Mouse (Mus musculus) cerebellum, postnatal 10 days (tissue): ENCODE data around the gene Hoxc13.

Experiments
- DNase-seq, 2 experiments: peaks; one replicate each; pipeline ENCODE4 v3.0.0; 2021; ENCODE audit warnings: mixed read lengths in 2 of 2

Gene Hoxc13

DNA sequence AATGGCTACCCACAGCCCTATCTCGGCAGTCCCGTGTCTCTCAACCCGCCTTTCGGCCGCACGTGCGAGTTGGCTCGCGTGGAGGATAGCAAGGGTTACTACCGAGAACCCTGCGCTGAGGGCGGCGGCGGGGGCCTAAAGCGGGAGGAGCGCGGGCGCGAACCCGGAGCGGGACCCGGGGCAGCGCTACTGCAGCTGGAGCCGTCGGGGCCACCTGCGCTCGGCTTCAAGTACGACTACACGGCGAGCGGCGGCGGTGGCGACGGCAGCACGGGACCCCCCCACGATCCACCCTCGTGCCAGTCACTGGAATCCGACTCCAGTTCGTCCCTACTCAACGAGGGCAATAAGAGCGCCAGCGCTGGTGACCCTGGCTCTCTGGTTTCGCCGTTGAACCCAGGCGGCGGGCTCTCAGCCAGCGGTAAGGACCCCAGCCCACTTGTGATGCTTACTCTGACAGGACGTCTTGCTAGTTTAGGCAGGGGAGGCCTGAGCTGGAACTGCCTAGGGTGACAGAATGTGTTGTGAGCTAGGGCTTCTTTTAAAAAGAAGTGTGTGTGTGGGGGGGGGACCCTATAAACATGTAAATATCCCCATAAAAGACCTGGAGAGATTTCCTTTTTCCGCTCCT, 16.2 kb downstream of the Hoxc13 start:
- DNase-seq = no peak

DNA sequence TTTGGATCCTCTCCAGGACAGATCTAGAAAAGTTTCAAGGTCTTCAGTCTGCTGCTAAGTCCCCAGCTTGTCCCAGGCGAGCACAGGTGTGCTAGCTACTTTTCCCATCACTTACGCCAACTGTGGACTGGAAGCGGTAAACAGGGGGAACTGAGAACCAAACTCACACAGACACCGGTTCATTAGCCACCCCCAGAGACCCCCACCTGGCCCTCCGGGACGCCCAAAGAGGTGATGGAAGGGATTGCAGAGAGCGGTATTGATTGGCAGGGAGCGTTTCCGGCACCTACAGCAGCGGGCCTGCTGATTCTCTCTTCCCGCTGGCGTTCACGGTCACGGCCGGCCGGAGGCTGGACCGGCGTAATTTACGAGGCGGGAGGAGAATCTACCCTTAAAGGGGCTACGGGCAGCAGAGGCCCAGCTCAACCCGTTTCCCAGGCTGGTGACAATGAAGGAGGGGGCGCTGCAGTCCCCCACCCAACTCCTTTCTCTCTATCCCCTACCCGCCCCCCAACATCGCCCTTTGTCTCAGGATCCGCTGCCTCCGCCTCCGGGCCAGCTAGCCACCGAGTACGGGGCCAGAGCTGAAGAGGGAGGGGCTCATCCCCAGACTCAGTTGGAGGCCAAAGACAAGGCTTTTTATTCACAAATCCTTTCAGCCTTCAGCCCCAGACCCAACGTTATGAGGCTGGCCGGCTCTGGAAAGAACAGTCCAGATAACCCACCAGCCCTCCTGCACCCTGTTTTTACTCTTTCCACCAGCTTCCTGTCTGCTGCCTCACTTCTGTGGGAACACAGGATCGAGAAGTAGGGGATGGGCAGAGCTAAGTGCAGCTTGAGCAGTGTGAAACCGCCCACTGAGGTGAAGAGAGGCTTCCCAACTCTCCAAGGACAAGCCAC, 18.6 kb downstream of the Hoxc13 start:
- no peak for DNase-seq

DNA sequence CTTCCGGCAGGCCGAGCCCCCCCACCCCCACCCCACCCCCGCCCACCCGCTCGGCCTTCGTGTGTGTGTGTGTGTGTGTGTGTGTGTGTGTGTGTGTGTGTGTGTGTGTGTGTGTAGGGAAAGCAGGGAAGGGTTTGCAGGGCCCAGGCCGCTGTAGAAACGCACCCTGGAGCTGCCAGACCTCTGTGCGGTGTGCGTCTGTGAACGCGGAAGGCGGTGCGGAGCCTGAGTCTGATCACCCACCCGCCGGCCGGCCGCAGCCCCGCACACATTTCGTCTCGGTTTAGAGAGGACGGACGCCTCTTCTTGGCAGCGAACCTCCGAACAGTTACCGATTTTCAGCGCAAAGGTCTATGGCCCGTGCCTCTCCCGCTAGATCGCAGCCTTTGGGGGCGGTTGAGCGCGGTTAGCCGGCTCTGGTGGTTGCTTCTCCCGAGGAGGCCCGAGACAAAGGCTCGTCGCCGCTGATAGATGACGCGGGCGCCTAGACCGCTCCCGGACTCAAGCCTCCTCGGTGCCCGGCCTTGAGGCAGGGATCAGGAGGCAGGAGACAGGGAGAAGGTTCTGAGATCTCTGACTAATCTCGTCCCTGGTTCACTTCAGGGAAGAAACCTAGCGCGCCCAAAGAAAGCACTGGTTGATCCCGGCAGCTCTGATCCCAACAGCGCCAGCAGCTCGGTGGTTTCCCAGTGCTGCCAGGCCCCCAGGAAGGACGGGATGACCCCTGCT, 22.0 kb downstream of the Hoxc13 start:
- DNase-seq = peak in 1 of 2 experiments; percentile 17

DNA sequence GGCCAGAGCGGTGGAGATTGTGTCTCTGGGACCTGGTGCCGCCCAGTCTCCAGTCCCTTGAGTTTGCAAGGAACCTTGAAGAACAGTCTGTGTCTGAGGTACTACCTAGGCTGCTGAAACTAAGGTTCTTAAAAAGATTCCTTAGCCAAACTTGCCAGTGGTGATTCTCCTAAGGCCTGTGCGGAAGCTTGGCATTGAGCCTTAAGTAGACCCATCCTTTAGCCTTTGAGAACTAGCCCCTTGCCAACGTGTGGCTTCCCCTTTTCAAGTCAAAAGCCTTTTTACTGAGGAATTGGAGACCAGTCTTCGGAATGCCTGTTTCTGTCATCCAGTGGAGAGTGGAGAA, 22.5 kb downstream of the Hoxc13 start:
- DNase-seq = no peak

DNA sequence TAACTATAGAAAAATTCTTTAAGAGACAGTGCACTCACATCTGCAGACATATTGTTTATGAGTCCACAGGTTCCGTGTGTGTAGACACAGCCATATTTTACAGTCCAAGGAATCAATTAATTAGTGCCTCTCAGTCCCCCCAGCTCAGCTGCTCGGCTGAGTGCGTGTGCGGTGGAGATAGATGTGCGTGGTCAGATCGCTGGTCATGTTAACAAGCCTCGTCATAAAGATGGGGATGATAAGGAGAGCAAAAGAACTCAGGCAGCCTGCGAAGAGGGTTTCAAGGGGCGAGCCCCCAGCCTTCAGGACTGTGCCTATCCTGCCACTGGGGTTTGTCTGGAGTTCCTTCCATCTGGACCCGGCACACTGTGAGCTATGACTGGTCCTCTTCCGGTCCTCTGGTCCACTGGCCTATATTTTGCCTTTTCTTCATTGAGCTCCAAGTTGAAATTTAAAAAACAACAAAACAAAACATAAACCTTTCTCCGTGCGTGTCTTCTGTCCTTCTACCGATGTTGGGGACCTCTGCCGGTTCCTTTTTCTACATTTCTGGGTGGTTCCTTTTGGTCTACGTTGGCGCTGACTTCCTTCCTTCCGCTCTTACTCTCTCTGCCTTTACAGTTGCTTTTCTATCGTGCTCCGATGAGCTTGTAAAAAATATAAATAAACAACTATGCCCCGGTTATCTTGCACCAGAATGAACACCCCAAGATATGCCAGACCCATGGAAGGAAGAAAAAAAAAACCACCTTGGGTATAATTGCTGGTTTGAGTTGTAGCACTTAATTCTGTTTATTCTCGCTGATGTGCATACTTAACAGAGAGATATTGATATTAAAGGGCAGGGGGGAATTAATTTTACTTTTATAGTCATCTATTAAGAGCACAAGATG, 24.5 kb downstream of the Hoxc13 start:
- no peak for DNase-seq

DNA sequence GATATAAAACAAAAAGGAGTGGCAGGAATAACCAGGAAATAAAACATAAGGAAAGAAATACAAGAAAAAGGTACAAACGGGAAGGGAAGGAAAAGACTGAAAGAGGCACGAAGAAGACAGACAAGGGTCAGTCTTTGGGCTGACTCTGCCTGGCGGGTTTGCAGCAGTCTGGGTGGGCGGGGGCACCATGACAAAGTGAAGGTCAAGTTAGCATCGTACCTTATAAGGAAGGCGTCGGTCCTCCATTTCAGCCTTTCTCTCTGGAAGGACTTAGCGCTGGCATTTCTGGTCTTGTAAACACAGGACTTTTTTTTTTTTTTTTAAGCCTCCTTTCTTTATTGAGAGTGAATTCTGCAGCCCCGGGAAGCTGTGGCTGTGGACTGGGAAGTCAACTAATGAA, 26.4 kb downstream of the Hoxc13 start:
- no peak for DNase-seq

DNA sequence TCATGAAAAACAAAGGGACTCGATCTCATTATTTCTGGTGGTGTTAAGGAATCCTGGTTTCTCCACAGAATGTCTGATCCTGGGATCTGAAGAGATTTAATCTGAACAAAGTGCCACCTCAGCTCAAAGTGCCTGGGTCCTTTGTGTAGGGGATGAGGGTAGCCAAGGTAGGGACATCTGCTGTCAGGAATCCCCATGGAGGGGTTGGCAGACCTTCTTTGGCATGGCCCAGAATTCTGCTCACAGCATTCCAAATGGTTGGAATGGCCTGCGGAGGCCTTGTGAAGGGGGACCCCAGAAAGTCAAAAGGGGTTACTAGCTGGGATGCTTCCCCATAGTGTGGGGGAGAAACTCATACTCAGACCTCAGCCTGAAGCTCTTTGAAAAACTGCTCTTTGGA, 27.9 kb downstream of the Hoxc13 start:
- DNase-seq = peak in 1 of 2 experiments; percentile 64

DNA sequence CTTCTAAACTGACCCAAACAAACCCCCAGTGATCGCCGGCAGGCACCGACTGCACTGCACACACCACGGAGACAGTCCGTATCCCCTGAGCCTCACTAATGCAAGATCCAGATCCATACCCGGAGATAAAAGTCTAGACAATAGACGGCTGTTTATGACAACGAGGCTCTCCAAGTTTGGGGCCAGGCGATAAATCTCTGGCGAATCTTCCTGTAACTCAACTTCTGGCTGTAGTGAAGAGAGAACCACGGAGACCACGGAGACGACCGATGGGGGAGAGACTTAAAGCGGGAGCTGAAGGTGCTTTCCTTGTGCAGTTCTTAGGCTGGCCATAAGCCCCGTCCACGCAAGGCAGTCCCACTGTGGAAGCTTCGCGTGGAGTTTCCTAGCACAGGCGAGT, 28.8 kb downstream of the Hoxc13 start:
- no peak for DNase-seq

DNA sequence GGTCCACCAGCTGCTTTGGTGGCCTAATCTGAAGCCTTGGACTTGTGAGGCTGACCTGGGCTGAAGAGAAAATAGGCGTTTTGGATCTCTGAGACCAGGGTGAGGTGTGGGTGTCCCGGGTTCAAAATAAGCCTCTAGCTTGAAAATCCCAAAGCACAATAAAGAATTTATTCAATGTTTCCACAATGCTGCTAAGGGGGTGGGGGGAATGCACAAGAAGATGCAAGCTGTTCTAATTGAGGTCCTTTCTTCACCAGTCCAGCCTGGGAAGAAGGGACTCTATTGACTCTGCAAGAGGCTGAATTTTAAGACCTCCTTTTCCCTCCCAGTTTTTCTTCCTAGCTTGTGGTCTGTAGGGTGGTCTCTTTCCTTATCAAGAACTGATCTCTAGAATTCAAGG, 30.0 kb downstream of the Hoxc13 start:
- DNase-seq = no peak

DNA sequence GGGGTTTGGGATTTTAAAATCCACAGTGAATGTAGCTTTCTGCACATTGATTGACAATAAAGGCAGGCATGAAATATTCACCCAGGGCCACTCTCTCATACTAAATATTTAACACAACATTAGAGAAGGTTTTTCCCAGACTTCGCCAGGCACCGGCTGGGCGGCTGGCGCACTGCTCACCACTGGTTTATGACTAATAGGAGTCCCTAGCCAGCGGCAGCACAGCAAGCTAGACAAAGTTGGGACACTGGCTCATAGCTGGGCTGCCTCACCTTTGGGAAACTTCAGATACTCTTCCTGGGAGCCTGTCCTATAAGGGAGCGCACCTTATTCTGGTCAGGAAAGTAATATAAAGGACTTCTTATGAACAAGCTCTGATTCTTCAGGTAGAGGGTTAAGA, 32.7 kb downstream of the Hoxc13 start:
- no peak for DNase-seq

DNA sequence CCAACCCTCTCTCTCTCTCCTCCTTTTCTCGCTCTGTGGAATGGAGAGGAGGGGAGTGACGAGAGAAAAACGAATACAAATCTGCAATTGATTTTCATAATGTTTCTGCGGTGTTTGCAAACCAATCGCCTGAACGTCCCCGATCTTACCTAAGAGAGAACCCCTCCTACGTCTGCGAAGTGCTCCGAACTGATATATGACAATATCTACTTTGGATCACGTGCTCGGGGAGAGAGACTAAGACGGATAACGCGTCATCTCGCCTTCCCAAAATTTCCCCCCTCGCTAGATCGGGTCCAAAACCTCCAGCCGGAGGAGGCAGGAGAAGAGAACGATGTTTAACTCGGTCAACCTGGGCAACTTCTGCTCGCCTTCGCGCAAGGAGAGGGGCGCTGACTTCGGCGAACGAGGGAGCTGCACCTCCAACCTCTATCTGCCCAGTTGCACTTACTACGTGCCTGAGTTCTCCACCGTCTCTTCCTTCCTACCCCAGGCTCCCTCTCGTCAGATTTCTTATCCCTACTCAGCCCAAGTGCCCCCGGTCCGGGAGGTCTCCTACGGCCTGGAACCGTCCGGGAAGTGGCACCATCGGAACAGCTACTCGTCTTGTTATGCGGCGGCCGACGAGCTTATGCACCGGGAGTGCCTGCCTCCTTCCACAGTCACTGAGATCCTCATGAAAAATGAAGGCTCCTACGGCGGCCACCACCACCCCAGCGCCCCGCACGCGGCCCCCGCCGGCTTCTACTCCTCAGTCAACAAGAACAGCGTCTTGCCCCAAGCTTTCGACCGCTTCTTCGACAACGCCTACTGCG, 33.5 kb downstream of the Hoxc13 start, which contains the start of gene Hoxc11:
Gene Hoxc11, plus strand, starts transcription at position 236 of the 815 bp plus-strand sequence.
- DNase-seq = no peak

DNA sequence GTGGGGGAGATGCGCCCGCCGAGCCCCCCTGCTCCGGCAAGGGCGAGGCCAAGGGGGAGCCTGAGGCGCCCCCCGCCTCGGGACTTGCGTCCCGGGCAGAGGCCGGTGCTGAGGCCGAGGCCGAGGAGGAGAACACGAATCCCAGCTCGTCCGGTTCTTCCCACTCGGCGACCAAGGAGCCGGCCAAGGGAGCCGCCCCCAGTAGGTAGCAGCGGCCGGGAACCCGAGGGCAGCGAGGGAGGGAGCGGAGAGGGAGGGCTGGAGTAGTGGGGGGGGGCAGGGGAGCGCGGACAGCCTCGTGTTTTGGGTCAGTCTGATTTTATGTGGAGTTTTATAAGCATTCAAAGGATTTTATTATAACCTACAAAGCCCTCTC, 34.1 kb downstream of the Hoxc13 start:
- no peak for DNase-seq

DNA sequence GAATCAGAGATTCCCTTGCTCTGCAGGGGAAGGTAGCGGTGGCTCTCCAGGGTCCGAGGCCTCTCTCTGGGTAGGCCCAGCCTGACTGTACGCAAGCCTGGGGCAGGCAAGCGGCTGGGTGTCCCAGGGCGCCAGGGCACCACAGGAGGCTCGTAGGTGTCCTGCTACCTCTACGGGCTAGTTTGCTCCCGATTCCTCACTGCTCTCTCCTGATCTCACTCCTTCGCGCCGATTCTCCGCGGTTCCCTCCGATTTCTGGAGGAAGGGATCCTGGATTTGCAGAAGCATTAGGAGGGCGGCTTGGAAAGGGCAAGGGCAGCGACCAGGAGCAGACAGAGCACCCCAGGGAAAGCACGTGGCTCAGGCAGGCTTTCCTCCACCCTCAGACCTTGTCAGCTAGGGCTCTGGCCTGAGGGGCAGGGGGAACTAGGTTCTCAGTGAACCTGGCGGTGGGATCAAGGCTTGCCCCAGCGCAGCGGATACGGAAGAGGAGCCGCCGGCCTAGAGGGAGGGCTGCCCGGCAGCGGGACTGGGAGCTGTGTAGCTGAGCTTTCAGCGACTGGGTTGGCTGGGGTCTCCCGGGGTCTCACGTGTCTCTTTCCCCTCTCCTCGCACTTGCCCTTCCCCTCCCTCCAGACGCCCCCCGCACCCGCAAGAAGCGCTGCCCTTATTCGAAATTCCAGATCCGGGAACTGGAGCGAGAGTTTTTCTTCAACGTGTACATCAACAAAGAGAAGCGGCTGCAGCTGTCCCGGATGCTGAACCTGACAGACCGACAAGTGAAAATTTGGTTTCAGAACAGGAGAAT, 35.1 kb downstream of the Hoxc13 start:
- DNase-seq = no peak

DNA sequence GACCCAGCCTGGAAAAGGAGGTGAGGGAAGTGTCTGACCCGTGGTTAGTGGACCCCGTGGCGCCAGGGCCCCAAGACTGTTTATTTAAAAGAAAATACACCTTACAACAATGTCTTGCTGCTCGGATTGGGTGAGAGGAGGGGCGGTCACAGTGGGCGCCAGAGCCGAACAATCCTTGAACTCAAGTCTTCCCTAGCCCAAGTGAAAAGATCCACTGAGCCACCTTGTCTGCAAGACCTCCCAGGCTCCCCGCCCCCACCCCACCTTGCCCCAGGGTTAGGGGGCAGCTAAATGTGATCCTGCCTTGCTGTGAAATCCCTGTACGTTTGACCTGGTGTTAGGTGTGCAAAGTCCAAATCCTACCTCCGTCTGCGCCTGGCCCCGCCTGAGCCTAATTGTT, 36.0 kb downstream of the Hoxc13 start:
- DNase-seq = no peak

DNA sequence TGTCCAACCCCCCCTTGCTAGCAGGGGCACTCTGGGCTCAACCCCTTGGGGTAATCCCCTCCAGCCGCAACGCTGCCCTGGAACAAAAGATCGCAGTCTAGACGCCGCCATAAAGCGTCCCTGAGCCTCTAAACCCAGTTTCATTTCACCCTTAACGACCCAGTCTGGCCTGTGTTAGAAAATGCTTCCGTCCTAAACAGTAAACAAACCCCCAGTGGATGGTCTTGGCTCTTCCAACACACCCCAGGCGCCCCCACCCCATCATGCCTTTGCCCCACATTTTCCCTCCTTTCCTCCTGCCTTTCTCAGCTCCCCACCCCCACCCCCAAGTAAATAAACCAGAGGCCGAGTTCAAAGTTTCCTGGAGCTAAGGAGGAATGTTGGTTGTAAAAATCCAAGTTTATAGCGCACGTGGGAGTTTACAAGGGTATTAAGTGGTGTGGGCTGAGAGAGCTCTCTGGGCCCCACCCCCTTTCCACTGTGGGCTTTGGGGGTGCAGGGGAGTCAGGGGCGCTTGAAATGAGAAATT, 38.8 kb downstream of the Hoxc13 start:
- no peak for DNase-seq

DNA sequence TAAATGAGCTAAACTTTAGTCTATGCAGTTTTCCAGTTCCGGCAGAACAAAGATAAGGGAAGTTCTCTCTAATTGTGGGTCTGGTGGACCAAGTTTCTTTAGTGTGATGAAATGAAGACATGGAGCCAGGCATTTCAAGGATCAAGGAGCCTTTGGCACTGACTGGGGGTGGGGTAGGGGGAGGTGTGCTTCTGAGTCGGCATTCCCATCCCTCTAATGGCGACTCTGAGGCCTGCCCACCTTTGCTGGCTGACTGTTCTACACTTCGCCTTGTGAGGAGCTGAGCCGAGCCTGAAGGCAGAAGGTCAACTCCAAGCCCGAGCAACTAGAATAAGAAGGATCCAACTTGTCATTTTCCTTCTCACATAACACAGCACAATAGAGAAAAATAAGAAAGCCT, 40.8 kb downstream of the Hoxc13 start:
- no peak for DNase-seq

DNA sequence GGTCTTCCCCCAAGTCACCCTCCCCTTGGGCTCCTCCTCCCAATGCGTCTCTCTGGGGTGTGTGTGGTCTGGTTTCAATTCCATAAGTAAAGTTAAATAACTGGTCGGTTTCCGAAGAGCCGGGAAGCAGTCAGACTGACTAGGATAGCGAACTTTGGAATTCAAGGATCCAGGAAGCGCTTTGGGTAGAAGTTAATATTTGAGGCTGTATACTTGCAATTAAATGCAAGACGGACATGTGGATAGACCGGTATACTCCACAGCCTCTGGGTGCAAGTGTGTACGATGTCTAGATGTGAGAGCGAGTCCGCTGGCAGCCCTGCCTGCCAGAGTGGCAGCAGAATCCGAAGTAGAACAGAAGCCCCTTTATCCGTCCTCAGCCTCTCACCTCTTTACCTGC, 41.6 kb downstream of the Hoxc13 start:
- DNase-seq = no peak

DNA sequence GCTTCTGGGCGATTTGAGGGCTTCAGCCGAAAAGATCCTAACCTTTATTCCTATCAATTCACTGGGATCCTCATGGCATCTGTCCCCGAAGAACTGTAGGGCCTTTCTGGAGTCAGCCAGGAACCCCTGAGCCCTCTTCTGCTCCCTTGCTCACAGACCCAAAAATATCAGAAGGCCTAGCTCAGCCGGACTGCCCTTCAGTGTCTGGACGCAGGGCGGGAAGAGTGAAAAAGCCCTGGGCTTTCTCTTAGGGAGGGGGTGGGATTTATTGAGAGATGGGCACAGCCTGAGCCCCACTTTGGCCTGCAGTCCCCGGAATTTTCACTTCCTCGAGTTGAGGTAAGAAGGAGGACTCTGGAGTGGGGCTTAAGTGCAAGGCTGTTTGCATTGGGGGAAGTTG, 42.4 kb downstream of the Hoxc13 start:
- no peak for DNase-seq

DNA sequence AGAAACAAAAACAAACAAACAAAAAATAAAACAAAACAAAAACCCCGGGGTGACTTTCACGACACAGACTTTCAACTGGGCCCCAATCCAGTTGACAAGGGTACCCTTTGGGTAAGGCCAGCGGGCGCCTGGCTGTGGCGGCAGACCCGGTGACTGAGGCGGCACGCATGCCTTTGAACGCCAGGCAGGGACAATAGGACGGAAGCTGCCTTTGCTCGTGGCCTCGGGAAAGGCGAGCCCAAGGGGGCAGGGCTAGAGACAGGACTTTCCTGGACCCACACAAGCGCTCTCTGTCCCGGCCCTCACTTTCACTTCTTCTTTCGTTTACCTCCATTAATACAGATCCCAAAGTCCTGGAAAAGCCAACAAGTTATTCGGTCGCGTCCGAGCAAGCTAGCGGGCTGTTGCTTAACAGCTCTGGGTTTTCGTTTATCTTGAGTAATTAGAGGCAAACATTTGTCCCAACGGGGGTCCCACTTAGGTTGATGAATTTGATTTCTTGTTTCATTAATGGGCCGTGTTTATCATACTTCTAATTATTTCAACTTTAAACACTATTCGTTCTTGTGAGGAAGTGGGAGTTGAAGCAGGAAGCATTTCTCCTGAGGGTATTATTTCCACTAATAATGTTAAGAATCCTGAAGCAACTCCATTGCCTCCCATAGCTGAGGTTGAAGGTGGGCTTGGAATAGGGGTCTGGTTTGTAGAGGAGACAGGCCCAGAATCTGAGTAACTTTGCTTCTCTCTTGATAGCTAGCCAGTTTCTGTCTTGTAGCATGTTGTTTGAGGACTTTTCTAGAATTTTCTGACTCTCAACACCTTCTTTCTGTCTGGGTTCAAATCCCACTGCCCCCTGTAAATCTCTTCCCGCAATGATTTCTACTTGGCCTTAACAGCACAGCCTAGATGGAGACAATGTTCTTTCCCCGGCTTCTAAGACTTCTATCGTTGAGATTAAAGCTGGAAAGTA, 43.1 kb downstream of the Hoxc13 start:
- no peak for DNase-seq
